Mouse (Mus musculus) liver, embryonic 13.5 days (tissue): ENCODE data around the gene Rbms3. TPM values are rescaled to one million over a fixed set of nuclear protein-coding genes. Genes with fewer than 3 reads are reported as not detected.

Experiments
- ATAC-seq: fragments of 200-750 bp; cut with Nextera tagmentation; 2 replicates; pipeline ENCODE4 v1.8.0; 2017; ENCODE audit warnings: low read depth, mild to moderate bottlenecking, moderate number of reproducible peaks, moderate library complexity
- DNase-seq: peaks from one replicate; pipeline ENCODE4 v3.0.0; 2022
- H3K27ac ChIP-seq: fragments of 300-500 bp; sonication (generic); 2 replicates; pipeline ENCODE4 v1.5.1; 2015; ENCODE audit warnings: moderate library complexity, mild to moderate bottlenecking, inconsistent platforms
- H3K27me3 ChIP-seq: fragments of 300-500 bp; sonication (generic); 2 replicates; pipeline ENCODE4 v1.6.1; 2015; ENCODE audit warnings: mild to moderate bottlenecking, inconsistent platforms
- H3K36me3 ChIP-seq: fragments of 300-500 bp; sonication (generic); 2 replicates; pipeline ENCODE4 v1.6.1; 2015; ENCODE audit warnings: mild to moderate bottlenecking, inconsistent platforms
- H3K4me1 ChIP-seq: fragments of 300-500 bp; sonication (generic); replicated peaks from 2 replicates; pipeline ENCODE4 v1.6.1; 2015; ENCODE audit warnings: inconsistent platforms
- H3K4me2 ChIP-seq: fragments of 300-500 bp; sonication (generic); 2 replicates; pipeline ENCODE4 v1.6.1; 2015; ENCODE audit warnings: inconsistent platforms, mild to moderate bottlenecking, moderate library complexity
- H3K4me3 ChIP-seq: fragments of 300-500 bp; sonication (generic); replicated peaks from 2 replicates; pipeline ENCODE4 v1.5.1; 2015; ENCODE audit warnings: mild to moderate bottlenecking, inconsistent platforms
- H3K9ac ChIP-seq: fragments of 300-500 bp; sonication (generic); 2 replicates; pipeline ENCODE4 v1.6.1; 2015; ENCODE audit warnings: mild to moderate bottlenecking, inconsistent platforms
- H3K9me3 ChIP-seq: fragments of 300-500 bp; sonication (generic); replicated peaks from 2 replicates; pipeline ENCODE4 v1.6.1; 2016; ENCODE audit warnings: inconsistent platforms
- WGBS: fragments of 180-500 bp; shearing (Covaris S2); methylation state at CpG from one replicate; pipeline ENCODE4 v1.1.7; 2015; ENCODE audit not compliant: insufficient replicate concordance; 5-methylcytosine and 5-hydroxymethylcytosine counted together
- polyA plus RNA-seq: library from polyadenylated mRNA; unstranded; fragments of >200 nt; fragmentation: Nextera tagmentation; extraction: Ambion mirVana; gene quantifications from 2 replicates; pipeline ENCODE4 v1.2.1, GENCODE M21; 2015

Gene Rbms3
- polyA plus RNA-seq, 1 experiment from 2014 or later: 5.1 TPM

GRCm38 (mm10) chr9:116556641-116557040 is 1073.1 kb downstream of the Rbms3 start:
- H3K4me3 ChIP-seq: no peak overlapping the region
- DNase-seq (no peak), ATAC-seq (no peak)
- no peak overlapping the region for H3K27ac ChIP-seq
- no peaks in the 10 kb centered on the region for H3K27me3 ChIP-seq
- WGBS: 61% methylated on average over 8 of the region's 8 CpGs
- H3K36me3 ChIP-seq: no peaks in the 10 kb centered on the region
- H3K9me3 ChIP-seq: no peaks in the 10 kb centered on the region
- no peak overlapping the region for H3K4me2 ChIP-seq
- no peaks in the 10 kb centered on the region for H3K4me1 ChIP-seq
- no peak overlapping the region for H3K9ac ChIP-seq

DNA sequence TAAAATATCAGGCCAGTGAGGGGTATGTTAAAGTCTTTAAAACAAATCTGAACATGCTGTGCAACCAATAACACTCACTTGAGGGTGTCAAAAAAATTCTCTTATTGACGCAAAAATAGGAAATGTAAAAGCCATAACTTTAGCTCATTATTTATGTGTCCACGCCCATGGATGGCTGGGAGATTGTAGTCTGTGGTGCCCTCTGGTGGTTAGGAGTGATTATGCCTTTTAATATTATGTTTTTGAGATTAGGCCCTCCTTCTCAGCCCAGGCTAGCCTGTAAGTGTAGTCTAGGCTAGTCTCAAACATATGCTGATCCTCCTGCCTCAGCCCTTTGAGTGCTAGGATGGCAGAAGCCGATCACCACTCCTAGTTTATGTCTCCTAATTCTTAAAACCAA is 1076.5 kb downstream of the Rbms3 start:
- DNase-seq: no peak
- Histone ChIP-seq H3K27ac (no peak overlapping the region), H3K9me3 (no peaks in the 10 kb centered on the region), H3K27me3 (no peaks in the 10 kb centered on the region), H3K9ac (no peak overlapping the region), H3K4me2 (no peak overlapping the region), H3K4me1 (no peaks in the 10 kb centered on the region), H3K4me3 (no peak overlapping the region), H3K36me3 (no peaks in the 10 kb centered on the region)
- WGBS: 57% methylated on average over 3 of the region's 3 CpGs
- no peak for ATAC-seq

DNA sequence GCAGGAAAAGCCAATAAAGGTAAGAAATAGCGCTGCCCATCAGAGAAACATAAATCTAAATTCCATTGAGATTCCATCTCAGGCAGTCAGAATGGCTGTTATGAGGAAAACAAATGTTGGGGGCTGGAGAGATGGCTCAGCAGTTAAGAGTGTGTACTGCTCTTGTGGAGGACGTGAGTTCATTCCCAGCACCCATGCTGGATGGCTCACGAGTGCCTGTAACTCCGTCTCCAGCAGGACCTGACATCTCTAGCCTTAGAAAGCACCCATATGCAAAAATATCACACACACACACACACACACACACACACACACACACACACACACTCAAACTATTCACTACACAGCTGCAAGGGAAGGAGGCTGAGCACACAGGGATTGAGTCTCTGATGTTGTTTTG is 1083.6 kb downstream of the Rbms3 start:
- Histone ChIP-seq H3K4me2 (no peak overlapping the region), H3K9me3 (no peaks in the 10 kb centered on the region), H3K4me3 (no peak overlapping the region), H3K27ac (no peak overlapping the region), H3K9ac (no peak overlapping the region), H3K36me3 (no peaks in the 10 kb centered on the region), H3K4me1 (no peaks in the 10 kb centered on the region), H3K27me3 (no peaks in the 10 kb centered on the region)
- ATAC-seq (no peak), DNase-seq (no peak)
- 71% methylated on average over 4 of the region's 4 CpGs for WGBS

DNA sequence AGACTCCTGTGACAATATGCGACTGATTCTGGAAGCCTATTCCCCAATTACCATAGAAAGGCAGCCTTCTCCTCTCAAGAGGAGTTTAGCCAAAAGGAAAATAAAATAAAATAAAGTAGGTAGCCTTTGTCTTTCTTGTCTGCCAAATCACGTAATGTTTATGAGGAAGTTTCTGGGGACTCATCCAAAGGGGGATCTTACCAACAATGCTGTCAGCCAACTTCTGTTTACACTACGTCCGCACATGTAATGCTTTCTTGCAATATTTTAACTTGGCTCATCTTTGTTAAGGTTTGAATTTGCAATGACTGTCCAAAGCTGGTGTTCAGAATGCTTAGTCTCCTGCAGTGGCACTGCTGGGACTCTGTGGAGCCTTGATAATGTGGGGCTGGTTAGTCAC is 1086.9 kb downstream of the Rbms3 start:
- no peaks in the 10 kb centered on the region for H3K4me1 ChIP-seq
- 73% methylated on average over 4 of the region's 4 CpGs for WGBS

GRCm38 (mm10) chr9:116541976-116542375 is 1087.7 kb downstream of the Rbms3 start:
- WGBS: 47% methylated on average over 7 of the region's 7 CpGs
- Histone ChIP-seq H3K4me2 (no peak overlapping the region), H3K9me3 (no peaks in the 10 kb centered on the region), H3K27ac (no peak overlapping the region), H3K9ac (no peak overlapping the region), H3K36me3 (no peaks in the 10 kb centered on the region), H3K27me3 (no peaks in the 10 kb centered on the region), H3K4me3 (no peak overlapping the region), H3K4me1 (no peaks in the 10 kb centered on the region)
- DNase-seq (no peak), ATAC-seq (no peak)

More for the DNA sequence above, 1086.9 kb downstream of the Rbms3 start:
- no peak for ATAC-seq
- no peak overlapping the region for H3K4me2 ChIP-seq
- H3K4me3 ChIP-seq: no peak overlapping the region
- H3K27ac ChIP-seq: no peak overlapping the region
- no peaks in the 10 kb centered on the region for H3K36me3 ChIP-seq
- H3K9ac ChIP-seq: no peak overlapping the region
- no peak for DNase-seq
- H3K27me3 ChIP-seq: no peaks in the 10 kb centered on the region
- no peaks in the 10 kb centered on the region for H3K9me3 ChIP-seq

DNA sequence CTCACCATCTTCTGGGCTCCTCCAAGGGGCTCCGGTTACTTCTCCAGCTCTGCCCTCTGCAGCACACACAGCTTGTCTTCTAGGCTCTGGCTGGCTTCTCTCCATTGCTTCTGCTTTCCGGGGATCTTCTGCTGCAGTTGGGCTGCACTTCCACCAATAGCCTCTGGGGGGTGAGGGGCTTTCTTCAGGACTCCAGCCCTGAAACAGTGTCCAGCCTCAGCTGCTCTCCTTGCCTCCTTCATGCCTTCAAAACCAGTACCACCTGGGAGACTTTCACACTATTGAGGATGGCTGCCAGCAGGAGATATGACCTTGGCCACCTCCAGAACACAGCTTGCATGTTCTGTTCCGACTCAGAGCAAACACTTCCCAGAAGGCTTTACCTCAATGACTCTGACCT is 1094.0 kb downstream of the Rbms3 start:
- ATAC-seq: no peak

DNA sequence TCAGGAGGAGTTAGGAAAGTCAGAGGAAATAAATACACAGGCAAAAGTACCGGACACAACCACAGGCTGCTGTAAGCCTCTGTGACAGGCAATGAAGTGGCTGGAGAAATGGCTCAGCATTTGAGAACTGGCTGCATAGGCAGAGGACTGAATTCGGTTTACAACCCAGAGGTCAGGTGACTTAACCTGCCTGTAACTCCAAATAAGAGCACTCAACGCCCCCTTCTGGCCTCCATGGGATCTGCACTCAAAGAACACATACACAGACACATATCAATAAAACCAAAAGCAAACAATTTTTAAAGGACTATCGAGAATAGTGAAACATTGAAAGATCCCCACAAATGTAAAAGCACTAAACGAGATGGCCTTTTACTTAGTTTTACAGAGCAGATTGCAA is 1096.3 kb downstream of the Rbms3 start:
- Histone ChIP-seq H3K36me3 (no peaks in the 10 kb centered on the region), H3K9ac (no peak overlapping the region), H3K4me1 (no peaks in the 10 kb centered on the region), H3K9me3 (no peaks in the 10 kb centered on the region; the same call in 1 of the 2 replicates), H3K27ac (no peak overlapping the region), H3K4me3 (no peak overlapping the region), H3K4me2 (no peak overlapping the region), H3K27me3 (no peaks in the 10 kb centered on the region)
- DNase-seq: no peak
- 58% methylated on average over 5 of the region's 5 CpGs for WGBS
- ATAC-seq: no peak

More for the DNA sequence above, 1094.0 kb downstream of the Rbms3 start:
- no peaks in the 10 kb centered on the region for H3K36me3 ChIP-seq
- H3K27ac ChIP-seq: no peak overlapping the region
- WGBS: 42% methylated on average over 3 of the region's 3 CpGs
- H3K4me2 ChIP-seq: no peak overlapping the region
- H3K9me3 ChIP-seq: no peaks in the 10 kb centered on the region; the same call in 1 of the 2 replicates
- DNase-seq: no peak
- H3K4me1 ChIP-seq: no peaks in the 10 kb centered on the region
- no peak overlapping the region for H3K9ac ChIP-seq
- H3K27me3 ChIP-seq: no peaks in the 10 kb centered on the region
- H3K4me3 ChIP-seq: no peak overlapping the region

- Histone ChIP-seq H3K27me3 (no peaks in the 10 kb centered on the region), H3K9ac (no peak overlapping the region), H3K36me3 (no peaks in the 10 kb centered on the region), H3K4me3 (no peak overlapping the region), H3K4me2 (no peak overlapping the region), H3K27ac (no peak overlapping the region), H3K4me1 (no peaks in the 10 kb centered on the region), H3K9me3 (no peaks in the 10 kb centered on the region; the same call in 1 of the 2 replicates)
- 67% methylated on average over 4 of the region's 4 CpGs for WGBS
- no peak for DNase-seq
- no peak for ATAC-seq
Measured at GRCm38 (mm10) chr9:116531121-116531520, 1098.6 kb downstream of the Rbms3 start.

DNA sequence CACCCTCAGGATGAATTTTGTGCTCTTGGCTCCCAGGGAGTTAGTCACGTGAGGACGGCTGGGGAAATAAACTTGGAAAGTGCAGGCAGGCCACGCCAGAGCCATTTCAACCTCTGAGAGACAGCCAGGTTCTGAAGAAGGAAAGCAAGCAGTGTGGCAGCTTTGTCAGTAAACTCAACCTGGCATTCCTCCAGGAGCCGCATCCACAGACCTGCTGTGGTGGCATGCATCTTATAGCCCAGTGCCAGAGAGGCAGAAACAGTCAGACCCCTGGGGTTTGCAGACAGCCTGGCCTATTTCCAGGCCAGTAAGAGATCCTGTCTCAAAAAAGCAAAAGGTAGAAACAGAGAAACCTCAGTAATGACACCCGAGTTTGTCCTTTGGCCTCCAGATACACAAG is 1105.3 kb downstream of the Rbms3 start:
- ATAC-seq (no peak), DNase-seq (no peak)
- Histone ChIP-seq H3K4me1 (no peaks in the 10 kb centered on the region), H3K4me2 (no peak overlapping the region), H3K36me3 (no peaks in the 10 kb centered on the region), H3K9ac (no peak overlapping the region), H3K27me3 (no peaks in the 10 kb centered on the region), H3K9me3 (no peaks in the 10 kb centered on the region), H3K27ac (no peak overlapping the region), H3K4me3 (no peak overlapping the region)
- 58% methylated on average over 5 of the region's 5 CpGs for WGBS
